Mouse (Mus musculus) embryonic fibroblast, embryonic 13.5 days (primary cell): ENCODE data around the gene Tjp2.
"Not testable (repeated sequence)": the region's sequence is repeated elsewhere in the genome, so short reads cannot be mapped to it uniquely, and the experiment has no call there.

Experiments used
- CTCF ChIP-seq: IDR thresholded peaks from 2 replicates; pipeline ENCODE4 v1.5.1; 2011; ENCODE audit warnings: mild to moderate bottlenecking, control low read depth, low read length, moderate library complexity, borderline replicate concordance; ENCODE audit not compliant: insufficient read depth
- POLR2A ChIP-seq: IDR thresholded peaks from 2 replicates; pipeline ENCODE4 v1.6.1; 2011; ENCODE audit warnings: low read depth, mild to moderate bottlenecking, control low read depth, low read length, moderate library complexity

DNA sequence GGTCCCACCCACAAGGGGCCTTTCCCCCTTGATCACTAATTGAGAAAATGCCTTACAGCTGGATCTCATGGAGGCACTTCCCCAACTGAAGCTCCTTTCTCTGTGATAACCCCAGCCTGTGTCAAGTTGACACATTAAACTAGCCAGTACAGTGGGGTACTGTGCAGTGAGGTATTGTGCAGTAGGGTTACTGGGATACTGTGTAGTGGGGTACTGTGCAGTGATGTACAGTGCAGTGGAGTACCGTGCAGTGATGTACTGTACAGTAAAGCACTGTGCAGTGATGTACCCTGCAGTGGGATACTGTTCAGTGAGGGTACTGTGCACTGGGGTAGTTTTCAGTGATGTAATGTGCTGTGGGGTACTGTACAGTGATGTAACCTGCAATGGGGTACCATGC is 7.5 kb upstream of the Tjp2 start:
- not testable (repeated sequence) for TF ChIP-seq CTCF, POLR2A
